Mouse (Mus musculus) monocyte, adult 5-6 weeks (primary cell): ENCODE data around the gene Grid2. TPM values are rescaled to one million over a fixed set of nuclear protein-coding genes. Genes with fewer than 3 reads are reported as not detected.

Experiments
- ATAC-seq: fragments of 153-309, 156-312 bp; replicated peaks from 2 replicates; pipeline ENCODE4 v1.8.0; 2017; ENCODE audit warnings: mild to moderate bottlenecking; ENCODE audit not compliant: low TSS enrichment, insufficient number of reproducible peaks, severe bottlenecking, poor library complexity, low FRiP score
- total RNA-seq: library from RNA; stranded (forward); fragments of 200-1000, 200-491, 200-594 nt; gene quantifications from 3 replicates; pipeline ENCODE4 v1.2.3, GENCODE M21; 2017

The Grid2 gene
- total RNA-seq, 1 experiment from 2014 or later, result not detected

DNA sequence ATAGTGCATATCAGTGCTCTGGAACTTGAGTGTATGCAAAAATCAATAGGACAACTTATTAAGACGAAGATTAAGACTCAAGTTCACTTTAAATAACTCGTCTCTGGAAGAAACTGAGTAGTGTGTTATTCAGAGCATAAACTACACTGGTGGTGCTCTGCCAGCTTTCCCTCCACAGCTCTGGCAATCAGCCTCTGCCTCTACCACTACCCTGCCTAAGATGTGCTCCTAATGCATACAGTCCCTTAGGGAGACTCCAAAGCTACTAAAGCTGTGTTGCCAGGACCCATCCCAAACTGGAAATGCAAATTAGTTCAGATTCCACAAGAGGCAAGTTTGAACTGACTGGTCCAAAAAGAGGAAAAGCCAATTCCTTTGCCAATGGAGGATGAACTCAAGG lies 1224.9 kb downstream of the Grid2 start:
- no peak for ATAC-seq

DNA sequence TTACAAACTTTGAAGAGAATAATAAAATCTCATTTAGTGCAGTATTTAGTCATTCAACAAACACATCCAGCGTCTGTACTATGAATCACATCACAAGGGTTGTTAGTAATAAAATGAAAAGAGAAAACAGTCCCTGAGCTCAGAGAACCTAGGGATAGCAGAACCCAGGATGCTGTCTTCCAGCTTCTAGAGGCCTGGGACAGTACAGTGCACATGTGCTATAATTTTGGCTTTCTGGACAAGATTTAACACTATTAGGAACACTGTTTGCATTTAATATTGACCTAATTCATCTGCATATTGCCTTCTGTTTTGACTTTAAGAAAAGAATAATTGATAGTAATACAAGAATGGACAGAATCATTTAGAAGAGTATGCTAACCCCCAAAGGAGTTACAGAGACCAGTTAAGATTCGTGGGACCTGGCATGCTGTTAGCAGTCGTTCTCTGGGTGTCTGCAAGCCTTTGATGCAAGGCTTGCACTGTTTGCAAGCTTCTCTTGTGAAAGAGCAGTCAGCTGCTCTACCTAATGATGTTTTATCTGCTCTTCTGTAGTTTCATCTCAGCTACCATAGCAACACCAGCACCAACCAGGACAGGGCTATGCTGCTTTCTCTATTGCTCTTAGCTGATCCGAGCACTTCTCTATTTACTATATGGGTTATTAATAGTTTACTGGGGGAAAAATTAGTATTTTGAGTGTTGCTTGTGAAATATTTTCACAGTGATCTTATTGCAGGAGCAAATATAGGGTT lies 1234.8 kb downstream of the Grid2 start:
- ATAC-seq, result no peak

DNA sequence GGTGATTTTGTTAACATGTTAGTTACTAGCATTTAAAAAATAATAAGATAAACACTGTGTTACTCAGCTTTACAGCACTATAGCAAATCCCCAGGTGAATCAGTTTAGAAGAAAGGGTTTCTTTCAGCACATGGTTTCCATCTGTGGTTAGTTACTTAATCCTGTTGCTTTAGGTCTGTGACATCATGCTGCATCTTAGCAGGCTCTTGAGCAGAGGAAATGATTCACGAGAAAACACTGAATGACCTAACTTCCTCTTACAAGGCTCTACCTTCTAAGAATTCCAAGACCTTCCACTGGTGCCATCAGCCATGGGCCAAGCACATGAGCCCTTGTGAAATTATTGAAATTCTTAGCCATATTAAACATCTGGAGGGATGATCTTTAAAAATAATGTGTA lies 1248.7 kb downstream of the Grid2 start:
- ATAC-seq, result no peak

DNA sequence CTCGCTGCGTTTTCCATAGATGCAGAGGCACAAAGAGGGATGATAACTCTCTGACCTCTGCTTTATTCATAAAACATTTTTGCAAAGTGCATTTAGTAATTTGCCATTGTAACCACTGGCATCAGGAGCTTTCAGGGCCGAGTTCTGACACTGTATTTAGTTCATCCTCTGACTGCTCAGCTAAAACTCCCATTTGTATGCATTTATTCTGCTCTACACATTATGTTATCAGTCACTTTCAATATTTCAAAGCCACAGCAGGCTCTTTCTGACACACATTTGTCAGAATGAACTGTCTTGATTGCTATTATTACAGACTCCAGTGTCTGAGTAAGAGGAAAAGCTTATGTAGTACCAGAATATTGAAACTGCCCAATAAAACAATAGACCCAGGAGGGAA lies 1286.5 kb downstream of the Grid2 start:
- no peak for ATAC-seq

DNA sequence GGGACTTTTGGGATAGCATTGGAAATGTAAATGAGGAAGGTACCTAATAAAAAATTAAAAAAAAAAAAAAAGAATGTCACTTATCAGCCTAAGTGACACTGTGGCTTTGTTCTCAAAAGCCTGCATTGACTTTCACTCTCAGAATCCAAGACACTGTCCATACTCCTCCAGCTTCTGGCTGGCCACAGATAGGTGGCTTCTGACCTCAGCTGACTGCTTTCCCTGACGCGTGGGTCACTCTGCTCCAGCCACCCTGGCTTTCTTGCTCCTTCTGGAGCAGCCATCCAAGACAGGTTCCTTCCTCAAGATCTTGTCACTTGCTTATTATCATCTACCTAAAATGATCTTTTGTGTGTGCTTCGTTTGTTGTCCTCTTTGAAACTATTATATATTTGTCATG lies 1298.0 kb downstream of the Grid2 start:
- no peak for ATAC-seq

DNA sequence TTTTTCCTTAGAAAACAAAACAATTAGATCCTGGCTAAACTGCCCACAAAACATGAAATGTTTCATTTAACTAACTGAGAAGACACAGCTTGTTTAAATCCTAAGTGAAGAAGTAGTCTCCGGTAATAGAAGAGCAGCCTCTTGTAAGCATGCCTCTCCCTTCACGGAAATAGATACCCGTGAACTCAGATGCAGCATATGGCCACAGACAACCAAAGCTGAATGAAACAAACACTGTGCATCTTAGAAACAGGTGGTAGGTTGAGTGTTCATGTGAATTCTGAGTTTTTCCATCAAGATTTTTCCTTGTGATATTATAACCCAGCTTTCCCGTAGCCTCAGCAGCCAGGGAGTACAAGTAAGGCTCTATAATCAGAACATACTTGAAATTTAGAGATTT lies 1299.5 kb downstream of the Grid2 start:
- no peak for ATAC-seq

DNA sequence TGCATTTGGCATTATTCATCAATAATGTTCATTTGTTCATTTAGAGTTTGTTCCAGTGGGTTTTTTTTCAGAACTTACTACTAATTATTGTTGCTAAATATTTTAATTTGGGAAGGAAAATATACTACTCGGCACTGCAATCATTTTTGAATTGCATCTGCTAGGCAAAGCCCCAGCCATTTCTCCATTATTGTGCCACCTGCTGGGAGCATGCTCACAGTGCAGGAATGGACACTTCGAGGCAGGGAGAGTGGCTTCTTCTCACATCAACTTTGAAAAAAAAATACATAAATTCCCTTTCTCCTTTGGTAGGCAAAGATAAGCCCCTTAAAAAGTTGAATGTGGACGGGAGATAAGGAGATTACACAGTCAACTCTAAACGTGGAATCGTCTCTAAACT lies 1312.9 kb downstream of the Grid2 start:
- ATAC-seq, result no peak

DNA sequence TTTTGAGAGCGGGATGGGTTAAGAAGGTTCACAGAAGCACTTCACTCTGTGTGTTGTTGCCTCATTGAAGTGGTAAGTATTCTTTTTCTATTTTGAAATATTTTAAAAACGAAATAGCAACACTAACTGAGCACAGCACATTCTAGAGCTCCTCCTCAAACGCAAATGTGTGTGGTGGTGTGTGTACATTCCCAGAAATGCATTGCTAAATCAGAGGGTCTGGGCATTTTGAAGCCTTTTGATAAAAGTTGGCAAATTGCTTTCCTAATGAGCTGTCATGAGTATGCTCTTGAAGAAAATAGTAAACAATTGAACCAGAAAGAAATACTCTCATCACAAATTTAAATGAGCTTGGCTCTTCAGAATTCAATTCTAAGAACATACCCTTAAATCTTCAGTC lies 1325.7 kb downstream of the Grid2 start:
- ATAC-seq, result no peak

DNA sequence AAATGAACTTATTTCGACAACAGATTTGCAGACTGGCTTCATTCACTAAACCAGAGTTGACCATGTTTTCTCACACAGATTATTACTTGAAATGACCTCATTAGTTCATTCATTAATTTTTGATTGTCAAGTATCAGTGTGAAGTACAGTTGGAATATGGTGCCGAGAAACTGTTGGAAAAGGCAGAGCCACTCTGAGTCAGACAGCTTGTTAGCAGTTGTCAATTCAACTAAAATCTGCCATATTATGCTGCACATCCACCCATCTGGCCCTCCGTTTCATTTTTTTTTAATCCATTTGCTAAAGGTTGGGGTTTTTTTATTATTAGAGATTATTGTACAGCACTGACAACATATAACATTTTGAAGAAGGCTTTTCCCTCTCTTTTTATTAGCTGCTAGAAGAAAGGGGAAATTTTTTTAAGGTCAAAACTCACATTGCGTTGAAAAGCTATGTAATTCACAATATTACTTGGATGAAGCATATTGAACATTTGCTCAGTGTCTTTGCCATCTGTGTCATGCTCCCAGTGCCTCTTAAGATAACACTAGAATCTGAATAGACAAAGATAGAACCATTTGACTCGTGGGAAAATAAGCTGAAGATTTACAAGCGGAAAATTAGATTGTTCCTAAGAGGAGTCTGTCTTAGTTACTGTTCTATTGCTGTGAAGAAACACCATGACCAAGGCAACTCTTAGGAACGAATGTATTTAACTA lies 1333.0 kb downstream of the Grid2 start:
- no peak for ATAC-seq

DNA sequence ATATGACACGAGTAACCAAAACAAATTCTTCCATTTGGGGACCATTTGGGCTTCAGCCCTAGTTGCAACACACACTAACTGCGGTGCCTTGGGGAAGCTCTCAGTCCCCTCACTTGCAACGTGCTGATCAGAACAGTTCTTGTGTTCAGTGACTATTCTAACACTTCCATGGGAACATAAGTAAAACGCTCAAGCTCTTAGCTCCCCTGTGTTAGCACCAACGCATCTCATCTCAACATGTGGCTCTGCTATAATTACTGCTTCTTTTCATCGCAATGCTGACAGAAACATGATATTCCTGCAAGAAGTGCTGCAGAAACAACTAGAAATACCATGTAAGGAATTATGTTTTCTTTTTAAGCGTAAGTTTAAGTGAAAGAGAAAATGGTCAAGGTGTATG lies 1340.6 kb downstream of the Grid2 start:
- ATAC-seq, result no peak

DNA sequence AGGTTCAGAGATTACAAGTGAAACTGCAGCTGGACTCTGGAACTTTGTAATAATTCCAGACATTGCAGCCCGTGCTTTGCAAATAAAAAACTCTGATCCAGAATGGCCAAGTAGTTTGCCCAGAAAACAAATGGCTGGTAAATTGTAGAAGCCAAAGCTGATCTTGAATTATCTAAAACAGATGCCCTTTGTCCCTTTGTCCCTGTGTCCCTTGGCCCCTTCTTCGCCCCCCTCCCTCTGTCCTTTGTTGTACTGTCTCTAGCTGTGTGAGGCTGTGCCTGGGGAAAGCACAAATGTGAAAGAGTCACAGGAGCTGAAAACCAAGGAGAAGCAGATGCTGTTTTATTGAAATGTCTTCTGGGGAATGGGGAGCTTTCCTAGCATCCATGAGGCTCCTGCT lies 1341.2 kb downstream of the Grid2 start:
- ATAC-seq, result no peak

DNA sequence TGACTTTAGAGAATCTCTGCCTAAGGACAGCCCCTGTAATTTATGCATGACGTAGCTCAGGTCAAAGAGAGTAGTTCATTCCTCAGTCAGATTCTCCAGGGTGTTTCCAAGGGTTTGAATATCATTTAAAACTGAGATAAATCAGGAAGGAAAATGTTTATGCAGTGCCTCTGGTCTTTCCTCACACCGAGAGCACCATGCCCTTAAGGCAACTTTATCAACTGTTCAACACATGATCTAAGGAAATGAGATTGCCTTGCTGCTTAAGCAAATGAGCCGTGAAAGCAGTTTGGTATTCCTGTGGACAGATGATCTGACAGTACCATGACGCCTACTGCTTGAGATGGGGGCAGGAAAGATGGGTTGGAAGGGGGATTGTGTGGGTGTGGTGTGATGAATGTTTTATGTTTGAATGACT lies 1342.5 kb downstream of the Grid2 start:
- ATAC-seq, result no peak

DNA sequence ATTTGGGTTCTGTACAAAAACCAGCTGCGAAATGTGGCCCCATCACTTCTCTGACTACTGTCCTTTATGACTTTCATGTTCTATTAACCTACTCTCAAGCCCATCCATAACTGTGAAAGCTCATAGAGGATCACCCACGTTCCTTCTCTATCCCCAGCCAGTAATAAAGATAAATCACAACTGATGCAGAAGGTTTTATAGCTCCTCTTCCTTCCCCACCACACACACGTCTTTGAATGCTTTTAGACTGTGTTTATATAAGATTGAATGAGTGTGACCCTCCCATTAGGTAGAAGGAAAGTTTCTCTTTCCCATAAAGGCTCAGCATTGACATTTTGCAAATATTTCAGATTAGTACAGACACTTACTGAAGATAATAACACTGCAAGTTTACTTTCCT lies 1350.1 kb downstream of the Grid2 start:
- ATAC-seq, result no peak

DNA sequence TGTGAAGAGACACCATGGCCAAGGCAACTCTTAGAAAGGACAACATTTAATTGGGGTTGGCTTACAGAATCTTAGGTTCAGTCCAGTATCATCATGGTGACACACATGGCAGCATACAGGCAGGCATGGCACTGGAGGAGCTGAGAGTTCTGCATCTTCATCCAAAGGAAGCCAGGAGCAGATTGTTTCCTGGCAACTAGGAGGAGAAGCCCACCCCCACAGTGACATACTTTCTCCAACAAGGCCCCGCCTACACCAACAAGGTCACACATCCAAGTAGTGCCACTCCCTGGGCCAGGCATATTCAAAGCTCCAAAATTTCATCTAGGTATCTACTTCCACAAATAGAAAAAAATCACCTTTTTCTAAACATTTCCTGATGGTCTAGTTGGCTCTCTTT lies 1351.4 kb downstream of the Grid2 start:
- no peak for ATAC-seq

DNA sequence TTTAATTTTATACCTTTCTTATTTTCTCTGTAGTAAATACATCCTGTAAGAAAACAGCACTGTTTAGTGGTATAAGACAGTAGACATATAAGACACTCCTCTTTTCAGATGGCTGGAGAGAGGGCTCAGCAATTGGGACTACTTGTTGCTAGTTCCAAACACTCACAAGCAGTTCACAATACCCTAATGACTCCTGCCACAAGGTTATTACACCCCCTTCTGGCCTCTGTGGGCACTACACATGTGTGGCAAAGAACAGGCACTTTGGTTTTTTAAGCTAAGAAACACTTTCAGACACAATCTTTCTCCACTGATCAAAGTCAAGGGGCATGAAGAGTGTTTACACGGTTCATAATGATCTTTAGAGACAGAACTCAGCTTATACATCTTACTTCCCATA lies 1352.3 kb downstream of the Grid2 start:
- ATAC-seq, result no peak

DNA sequence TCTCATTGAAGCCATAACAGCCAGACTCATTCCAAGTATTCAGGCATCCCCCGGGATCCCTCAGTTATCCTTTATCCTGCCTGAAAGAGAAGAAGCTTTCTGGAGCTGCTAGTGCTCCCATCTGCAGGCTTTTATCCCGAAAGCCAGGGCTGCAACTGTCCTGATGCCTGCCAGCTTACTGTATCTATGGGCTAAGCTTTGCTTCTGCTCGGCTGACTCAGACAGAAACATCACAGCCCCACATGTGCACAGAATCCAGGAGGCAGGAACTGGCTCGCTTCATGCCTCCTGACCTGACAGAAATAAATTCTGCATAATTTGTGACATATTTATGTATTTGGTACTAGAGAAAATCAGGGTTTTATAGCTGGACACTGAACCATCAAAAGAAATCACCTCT lies 1361.2 kb downstream of the Grid2 start:
- no peak for ATAC-seq

DNA sequence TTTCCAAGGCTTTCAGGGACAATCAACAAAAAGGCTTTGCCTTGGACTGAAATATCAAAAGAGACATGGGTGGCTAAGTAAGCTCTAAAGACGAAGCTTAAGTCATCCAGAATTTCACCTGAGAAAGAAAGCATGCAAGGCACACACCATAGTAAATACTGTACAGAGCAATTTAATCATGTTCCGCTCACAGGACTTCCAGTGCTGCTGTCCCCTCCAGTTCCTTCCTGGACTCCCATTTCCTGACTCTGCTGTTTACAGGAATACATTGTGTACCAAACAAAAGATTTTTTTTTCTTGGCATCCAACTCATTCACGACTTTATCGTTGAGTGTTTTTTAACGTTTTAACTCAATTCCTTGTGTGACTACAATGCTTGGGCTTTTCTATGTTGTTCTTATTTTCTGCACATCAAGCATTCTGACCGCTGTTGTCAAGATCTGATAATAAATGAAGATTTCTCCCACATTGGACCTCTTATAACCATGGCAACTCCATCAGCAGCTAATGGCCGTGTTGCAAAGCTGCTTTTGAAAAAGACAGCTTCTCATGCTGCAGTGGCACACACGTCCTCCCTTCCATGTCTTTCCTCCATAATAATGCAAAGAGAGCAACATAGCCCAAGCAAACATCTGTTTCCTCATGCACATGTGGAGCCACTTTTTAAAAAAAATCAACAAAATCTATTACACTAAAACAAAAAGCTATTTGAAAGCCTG lies 1361.9 kb downstream of the Grid2 start:
- no peak for ATAC-seq

DNA sequence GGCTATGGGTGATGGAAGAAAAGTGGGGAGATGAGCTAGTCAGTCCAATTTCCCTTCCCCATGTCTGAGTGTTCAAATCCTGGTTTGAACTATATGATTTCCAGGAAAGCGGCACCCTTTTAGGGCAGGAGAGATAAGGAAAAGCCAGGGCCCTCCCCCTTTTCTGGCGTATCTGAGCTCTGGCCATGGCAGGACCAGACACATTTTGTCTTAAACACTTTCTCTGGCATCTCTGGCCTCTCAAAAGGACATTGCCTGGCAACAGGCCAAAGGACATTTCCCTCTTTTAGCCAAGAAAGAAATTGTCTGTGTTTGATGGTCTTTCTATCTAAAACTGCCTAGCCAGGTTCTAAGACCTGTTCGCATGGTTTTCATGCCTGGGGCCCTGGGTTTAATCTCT lies 1367.7 kb downstream of the Grid2 start:
- no peak for ATAC-seq

DNA sequence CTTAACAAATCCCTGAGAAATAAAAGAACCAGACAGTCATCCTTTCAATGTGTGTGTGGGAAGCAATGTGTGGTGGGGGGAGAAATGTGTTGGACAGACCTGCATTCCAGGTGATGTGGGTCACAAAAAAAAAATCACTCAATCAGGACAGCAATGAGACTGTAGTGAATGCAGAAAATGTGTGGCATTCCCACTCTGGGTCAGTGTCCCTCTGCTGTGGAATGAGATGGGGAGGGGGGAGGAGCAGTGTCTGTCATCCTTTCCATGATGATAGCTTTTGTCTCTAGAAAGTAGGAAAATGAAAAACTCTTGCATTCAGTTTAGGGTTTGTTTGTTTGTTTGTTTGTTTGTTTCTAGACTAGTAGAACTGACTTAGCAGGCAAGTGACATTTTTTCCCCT lies 1392.0 kb downstream of the Grid2 start:
- no peak for ATAC-seq

DNA sequence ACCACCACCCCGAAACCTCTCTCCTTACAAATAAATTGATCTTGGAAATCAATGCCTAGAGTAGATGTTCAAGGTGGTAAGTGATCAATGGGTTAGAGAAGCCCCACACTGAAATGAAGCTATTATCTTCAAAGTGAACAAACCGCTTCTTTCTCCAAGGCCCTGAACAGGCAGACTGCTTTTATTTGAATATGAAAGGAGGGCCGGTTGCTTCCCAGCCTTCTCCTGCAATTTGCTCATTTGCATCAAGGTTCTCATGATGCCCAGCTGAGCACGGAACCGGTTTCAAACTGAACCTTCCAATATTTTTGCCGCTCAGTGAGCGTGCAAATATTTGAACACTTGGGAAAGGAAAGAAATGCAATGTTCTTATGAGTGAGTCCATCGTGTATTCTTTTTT lies 1392.5 kb downstream of the Grid2 start:
- no peak for ATAC-seq
